Comparison of ENCODE assay signal across 9 mouse cellular contexts in the genomic region with DNA sequence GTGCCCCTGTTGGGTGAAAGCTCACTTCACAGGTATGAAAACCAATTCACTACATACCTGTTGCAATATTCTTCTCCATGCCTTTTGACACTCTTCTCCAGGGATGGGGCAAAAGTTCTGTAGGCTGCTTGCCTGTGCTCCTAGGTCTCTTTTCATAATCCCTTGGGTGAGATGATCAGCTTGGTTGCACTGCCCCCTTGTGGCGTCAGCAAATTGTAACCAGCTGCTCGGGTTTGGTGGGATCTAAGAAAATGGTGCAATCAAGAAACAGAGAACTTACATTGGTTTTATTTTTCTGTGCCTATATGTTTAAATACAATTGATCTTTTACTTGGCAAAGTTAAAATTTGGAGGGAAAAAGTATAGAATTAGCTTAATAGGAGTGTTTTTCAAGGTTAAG.
A peak's percentile ranks its signal among the peaks of the same experiment; 100 is the strongest.
DNase-seq lines count a peak whose midpoint lies in the region; ATAC-seq and TF ChIP-seq lines count a peak whose summit lies in the region.
"Had no signal": no experiment of that assay in that cellular context is flagged by ENCODE, and none has a peak within 500 bp of the region (broad histone marks: within the 10 kb centered on the region; RNA-seq: fewer than 3 reads in every experiment).

No protein-coding gene starts in this region.

- no peak overlapping the region for H3K4me2 ChIP-seq in stomach, postnatal 0 days (replicated peaks; ENCODE audit: low read depth)
- H3K4me2 ChIP-seq: lung, embryonic 15.5 days had no signal

- TF ChIP-seq CTCF in gastrocnemius, adult 2 months (IDR thresholded peaks at IDR 0.05), result peak; percentile 72
- peak; percentile 87 for TF ChIP-seq CTCF in stomach, postnatal 0 days (IDR thresholded peaks at IDR 0.05; ENCODE audit: low read depth)

- 0% methylated on average over 2 of the region's 2 CpGs for WGBS in stomach, postnatal 0 days

- no peaks in the 10 kb centered on the region for H3K36me3 ChIP-seq in stomach, postnatal 0 days (ENCODE audit: control insufficient read depth, insufficient read depth, low read length)
- H3K36me3 ChIP-seq: lung, embryonic 15.5 days had no signal

- no peaks in the 10 kb centered on the region for H3K27me3 ChIP-seq in stomach, postnatal 0 days (ENCODE audit: control insufficient read depth, insufficient read depth, low read length)

- ATAC-seq in stomach, postnatal 0 days (ENCODE audit: low FRiP score, low TSS enrichment), result no peak; the same call in 1 of the 2 replicates

- intact Hi-C loops in gastrocnemius, adult 2 months (cut with DNase I), result loop anchor here (2.0 to 5.0 kb wide), 2 partner anchors 151 to 194 kb away; no protein-coding TSS in a partner anchor

- no peak overlapping the region for H3K9ac ChIP-seq in stomach, postnatal 0 days (ENCODE audit: low read length)
- H3K9ac ChIP-seq: lung, embryonic 15.5 days had no signal

- TF ChIP-seq EP300 in stomach, postnatal 0 days (optimal IDR thresholded peaks at IDR 0.05), result no peak

- no peaks in the 10 kb centered on the region for H3K4me1 ChIP-seq in stomach, postnatal 0 days (replicated peaks; ENCODE audit: control insufficient read depth, insufficient read depth)
- H3K4me1 ChIP-seq: lung, embryonic 15.5 days had no signal

- H3K4me3 ChIP-seq in gastrocnemius, adult 2 months, result no peak overlapping the region
- no peak overlapping the region for H3K4me3 ChIP-seq in stomach, postnatal 0 days (ENCODE audit: low read depth, low read length)
- H3K4me3 ChIP-seq: lung, embryonic 15.5 days had no signal

- H3K9me3 ChIP-seq in stomach, postnatal 0 days (ENCODE audit: control insufficient read depth, low read length), result no peaks in the 10 kb centered on the region
- H3K9me3 ChIP-seq: lung, embryonic 15.5 days had no signal

- no peak overlapping the region for H3K27ac ChIP-seq in gastrocnemius, adult 2 months
- H3K27ac ChIP-seq in stomach, postnatal 0 days (replicated peaks), result no peak overlapping the region
- H3K27ac ChIP-seq: lung, embryonic 15.5 days had no signal

- peak; percentile 49 for DNase-seq in gastrocnemius, adult 2 months
- DNase-seq in gastrocnemius, adult 8-10 months (ENCODE audit: low spot score in 2 of 2), result no peak
- peak; percentile 71 for DNase-seq in NIH3T3 (ENCODE audit: low read depth)
- DNase-seq in cerebellum, postnatal 10 days, result peak; percentile 89 to 92
- DNase-seq in gastrocnemius, postnatal 4 days (ENCODE audit: low spot score in 2 of 2), result peak; percentile 42 to 56
- peak; percentile 52 to 86 for DNase-seq in layer of hippocampus, adult 8-10 months (ENCODE audit: low spot score in 2 of 2)
- peak; percentile 39 for DNase-seq in lung, postnatal 25 days (ENCODE audit: low spot score)
- DNase-seq in stomach, postnatal 0 days (ENCODE audit: low spot score), result peak; percentile 76

Comparison
In these comparisons a context has a peak if more than half of its experiments do, and no peak if none do; other contexts are left out.
1. DNase-seq: peak in gastrocnemius, adult 2 months (single experiment), NIH3T3 (single experiment), cerebellum, postnatal 10 days (2 of 2), gastrocnemius, postnatal 4 days (2 of 2), layer of hippocampus, adult 8-10 months (2 of 2), lung, postnatal 25 days (single experiment) and stomach, postnatal 0 days (single experiment); none in gastrocnemius, adult 8-10 months (0 of 2).